Mouse (Mus musculus) stomach, embryonic 14.5 days (tissue): Measurements from ENCODE around the gene Bola1. TPM values are rescaled to one million over a fixed set of nuclear protein-coding genes. Genes with fewer than 3 reads are reported as not detected.
"Not testable (repeated sequence)": the region's sequence is repeated elsewhere in the genome, so short reads cannot be mapped to it uniquely, and the experiment has no call there.

Experiments used
- ATAC-seq: fragments of 200-750 bp; cut with Nextera tagmentation; 2 replicates; pipeline ENCODE4 v1.8.0; 2017; ENCODE audit warnings: low read depth, moderate TSS enrichment; ENCODE audit not compliant: insufficient number of reproducible peaks, insufficient read depth, low FRiP score
- H3K27ac ChIP-seq: fragments of 300-500 bp; sonication (generic); 2 replicates; pipeline ENCODE4 v1.5.1; 2014; ENCODE audit warnings: mild to moderate bottlenecking, low read length, moderate library complexity, mixed read lengths
- H3K27me3 ChIP-seq: fragments of 300-500 bp; sonication (generic); 2 replicates; pipeline ENCODE4 v1.6.1; 2014; ENCODE audit warnings: low read length, control low read depth, mixed read lengths; ENCODE audit not compliant: control insufficient read depth, insufficient read depth
- H3K36me3 ChIP-seq: fragments of 300-500 bp; sonication (generic); 2 replicates; pipeline ENCODE4 v1.6.1; 2014; ENCODE audit warnings: mild to moderate bottlenecking, control low read depth, low read length, moderate library complexity, mixed read lengths; ENCODE audit not compliant: control insufficient read depth, insufficient read depth
- H3K4me1 ChIP-seq: fragments of 300-500 bp; sonication (generic); 2 replicates; pipeline ENCODE4 v1.6.1; 2014; ENCODE audit warnings: low read length, control low read depth, mixed read lengths; ENCODE audit not compliant: control insufficient read depth, insufficient read depth
- H3K4me2 ChIP-seq: fragments of 300-500 bp; sonication (generic); replicated peaks from 2 replicates; pipeline ENCODE4 v1.6.1; 2014; ENCODE audit warnings: low read depth, low read length, control low read depth
- H3K4me3 ChIP-seq: fragments of 300-500 bp; sonication (generic); 2 replicates; pipeline ENCODE4 v1.5.1; 2014; ENCODE audit warnings: low read depth, low read length, control low read depth
- H3K9ac ChIP-seq: fragments of 300-500 bp; sonication (generic); replicated peaks from 2 replicates; pipeline ENCODE4 v1.6.1; 2014; ENCODE audit warnings: low read depth, mild to moderate bottlenecking, control low read depth, low read length, moderate library complexity, mixed read lengths
- H3K9me3 ChIP-seq: fragments of 300-500 bp; sonication (generic); 2 replicates; pipeline ENCODE4 v1.6.1; 2016; ENCODE audit warnings: low read depth, low read length, control low read depth; ENCODE audit not compliant: control insufficient read depth
- WGBS: fragments of 180-500 bp; shearing (Covaris S2); extraction: QIAGEN DNeasy Blood & Tissue Kit; methylation state at CpG from one replicate; pipeline ENCODE4 v1.1.7; 2014; 5-methylcytosine and 5-hydroxymethylcytosine counted together
- polyA plus RNA-seq: library from polyadenylated mRNA; unstranded; fragments of >200 nt; fragmentation: Nextera tagmentation; extraction: Ambion mirVana; gene quantifications from 2 replicates; pipeline ENCODE4 v1.2.1, GENCODE M21; 2014

Gene Bola1
- polyA plus RNA-seq, 1 experiment from 2014 or later, result 61.3 TPM

GRCm38 (mm10) chr3:96181510-96182381 lies 37.8 kb downstream of the Bola1 start:
- Histone ChIP-seq H3K27me3 (no peaks in the 10 kb centered on the region), H3K4me1 (peaks cover 17% of the 10 kb centered on the region; the same call in 1 of the 2 replicates), H3K9ac (peak overlapping the region; percentile 52; the same call in 1 of the 2 replicates), H3K4me2 (peak overlapping the region; percentile 76), H3K9me3 (no peaks in the 10 kb centered on the region), H3K4me3 (peak overlapping the region; percentile 50), H3K27ac (no peak overlapping the region; the same call in 1 of the 2 replicates), H3K36me3 (peaks cover 12% of the 10 kb centered on the region)
- 29% methylated on average over 12 of the region's 12 CpGs for WGBS
- ATAC-seq, result no peak

DNA sequence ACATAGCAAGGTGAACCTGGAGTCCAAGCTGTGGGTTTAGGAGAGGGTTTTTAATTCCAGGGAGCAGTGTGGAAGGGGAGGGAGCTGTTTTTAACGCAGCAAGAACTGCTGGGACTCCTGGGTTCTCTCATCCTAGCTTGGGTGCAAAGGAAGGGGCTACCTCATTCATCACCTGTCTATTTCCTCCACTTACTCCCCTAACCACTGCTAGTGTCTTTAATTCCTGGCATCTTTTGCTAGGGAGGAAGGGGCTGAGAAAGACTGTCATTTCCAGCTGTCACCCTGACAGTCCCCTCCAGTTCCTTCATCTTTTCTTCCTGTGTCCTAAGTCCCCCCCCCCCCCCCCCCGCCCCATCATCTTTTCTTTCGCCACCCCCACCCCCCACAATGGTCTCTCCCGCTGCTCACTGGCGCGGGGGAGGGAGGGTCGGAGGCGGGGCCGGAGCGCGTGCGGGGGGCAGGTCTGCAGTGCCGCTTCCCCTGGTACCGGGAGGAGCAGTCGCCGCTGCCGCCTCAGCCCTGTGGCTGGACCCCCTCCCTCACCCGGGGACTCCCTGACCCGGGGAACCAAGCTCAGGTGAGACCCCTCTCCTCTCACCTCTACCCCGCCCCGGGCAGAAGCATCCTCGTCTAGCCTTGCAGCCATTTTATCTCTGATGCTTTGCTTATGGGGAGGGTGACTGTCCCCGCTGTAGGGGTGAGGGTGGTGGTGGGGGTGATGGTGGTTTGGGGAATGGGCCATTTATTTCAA lies 38.6 kb downstream of the Bola1 start, which contains the start of gene Sv2a:
Gene Sv2a, plus strand, starts transcription at position 425 of the 751 bp plus-strand sequence.
- no peak within 1 kb of the TSS; the same call in 1 of the 2 replicates for H3K27ac ChIP-seq
- H3K9ac ChIP-seq, result peak within 1 kb of the TSS; percentile 52
- no peaks in the 10 kb centered on the region for H3K9me3 ChIP-seq
- H3K4me1 ChIP-seq, result peaks cover 17% of the 10 kb centered on the region; the same call in 1 of the 2 replicates
- H3K4me3 ChIP-seq, result peak within 1 kb of the TSS; percentile 50
- H3K36me3 ChIP-seq, result peaks cover 17% of the 10 kb centered on the region
- 0% methylated on average over 13 of the region's 23 CpGs for WGBS
- H3K4me2 ChIP-seq, result peak within 1 kb of the TSS; percentile 76
- no peaks in the 10 kb centered on the region for H3K27me3 ChIP-seq
- ATAC-seq, result no peak

GRCm38 (mm10) chr3:96179531-96179930 lies 40.0 kb downstream of the Bola1 start:
- H3K9ac ChIP-seq, result no peak overlapping the region
- no peak overlapping the region for H3K4me2 ChIP-seq
- H3K36me3 ChIP-seq, result peaks cover 26% of the 10 kb centered on the region
- H3K27ac ChIP-seq, result no peak overlapping the region
- WGBS, result 63% methylated on average over 4 of the region's 4 CpGs
- peaks cover 17% of the 10 kb centered on the region; the same call in 1 of the 2 replicates for H3K4me1 ChIP-seq
- H3K27me3 ChIP-seq, result no peaks in the 10 kb centered on the region
- H3K4me3 ChIP-seq, result no peak overlapping the region
- ATAC-seq, result no peak
- no peaks in the 10 kb centered on the region for H3K9me3 ChIP-seq

- Histone ChIP-seq H3K36me3 (peaks cover 31% of the 10 kb centered on the region), H3K27ac (no peak overlapping the region), H3K9ac (no peak overlapping the region), H3K4me1 (peaks cover 20% of the 10 kb centered on the region; the same call in 1 of the 2 replicates), H3K9me3 (no peaks in the 10 kb centered on the region), H3K4me2 (no peak overlapping the region), H3K27me3 (no peaks in the 10 kb centered on the region), H3K4me3 (no peak overlapping the region)
- 77% methylated on average over 2 of the region's 2 CpGs for WGBS
- no peak for ATAC-seq
Measured at GRCm38 (mm10) chr3:96178902-96179301, 40.6 kb downstream of the Bola1 start.

GRCm38 (mm10) chr3:96178427-96178826 lies 41.1 kb downstream of the Bola1 start:
- H3K4me1 ChIP-seq, result peaks cover 21% of the 10 kb centered on the region; the same call in 1 of the 2 replicates
- H3K27me3 ChIP-seq, result no peaks in the 10 kb centered on the region
- no peaks in the 10 kb centered on the region for H3K9me3 ChIP-seq
- peaks cover 32% of the 10 kb centered on the region for H3K36me3 ChIP-seq
- H3K9ac ChIP-seq, result no peak overlapping the region
- WGBS, result 87% methylated on average over 4 of the region's 4 CpGs
- no peak for ATAC-seq
- no peak overlapping the region for H3K27ac ChIP-seq
- H3K4me3 ChIP-seq, result no peak overlapping the region
- H3K4me2 ChIP-seq, result no peak overlapping the region

GRCm38 (mm10) chr3:96175251-96175650 lies 44.3 kb downstream of the Bola1 start:
- Histone ChIP-seq H3K9ac (no peak overlapping the region), H3K27ac (no peak overlapping the region), H3K36me3 (peaks cover 32% of the 10 kb centered on the region), H3K4me3 (no peak overlapping the region), H3K27me3 (no peaks in the 10 kb centered on the region), H3K4me2 (no peak overlapping the region), H3K4me1 (peaks cover 10% of the 10 kb centered on the region; the same call in 1 of the 2 replicates), H3K9me3 (no peaks in the 10 kb centered on the region)
- ATAC-seq, result no peak
- WGBS, result 95% methylated on average over 6 of the region's 6 CpGs

- H3K9ac ChIP-seq, H3K27me3 ChIP-seq, H3K4me3 ChIP-seq, ATAC-seq, H3K27ac ChIP-seq, H3K4me2 ChIP-seq, H3K9me3 ChIP-seq: not testable (repeated sequence)
- peaks cover 32% of the 10 kb centered on the region for H3K36me3 ChIP-seq
- peaks cover 10% of the 10 kb centered on the region; the same call in 1 of the 2 replicates for H3K4me1 ChIP-seq
- 82% methylated on average over 4 of the region's 4 CpGs for WGBS
Measured at GRCm38 (mm10) chr3:96174042-96174441, 45.5 kb downstream of the Bola1 start.

- no peaks in the 10 kb centered on the region for H3K27me3 ChIP-seq
- H3K4me1 ChIP-seq, result peaks cover 10% of the 10 kb centered on the region; the same call in 1 of the 2 replicates
- H3K9me3 ChIP-seq, result no peaks in the 10 kb centered on the region
- 36% methylated on average over 7 of the region's 7 CpGs for WGBS
- H3K27ac ChIP-seq, result no peak overlapping the region
- peak overlapping the region; percentile 79 for H3K9ac ChIP-seq
- H3K36me3 ChIP-seq, result peaks cover 32% of the 10 kb centered on the region
- peak overlapping the region; percentile 94 for H3K4me2 ChIP-seq
- peak overlapping the region; percentile 98 for H3K4me3 ChIP-seq
- no peak for ATAC-seq
Measured at GRCm38 (mm10) chr3:96173185-96173584, 46.3 kb downstream of the Bola1 start.
